Mouse (Mus musculus) T-helper 17 cell (primary cell): ENCODE results near the gene Fermt3.

Source experiments
- in situ Hi-C, 2 experiments: fragments of 300-600 bp; cut with MboI, MseI; formaldehyde crosslinking; loops; 1 replicate in 1 of 2; 2 replicates in 1 of 2; pipeline ENCODE4 v1.15.1; 2025; ENCODE audit warnings: high pct_unique_total_duplicates in 2 of 2

Fermt3 gene

DNA sequence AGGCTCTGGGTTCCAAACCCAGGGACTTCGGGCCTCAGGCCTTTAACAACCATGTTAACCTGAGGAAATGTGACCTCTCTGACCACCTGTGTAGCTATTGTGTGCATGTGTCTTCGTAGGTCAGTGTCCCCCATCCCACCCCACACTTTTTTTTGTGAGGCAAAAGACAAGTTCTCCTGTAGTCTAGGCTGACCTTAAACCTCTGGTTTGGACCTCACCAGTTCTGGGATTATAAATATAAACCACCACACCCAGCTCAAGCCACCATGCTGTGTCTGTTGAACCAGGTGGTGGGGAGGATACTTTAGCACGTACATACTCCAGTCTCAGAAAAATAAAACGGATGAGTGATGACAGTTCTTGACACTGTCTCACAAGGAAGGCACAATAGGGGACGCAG, 69.3 kb downstream of the Fermt3 start:
- in situ Hi-C loops = loop anchor here (5.0 to 10.0 kb wide), 2 partner anchors 263 to 545 kb away; no protein-coding TSS in a partner anchor

DNA sequence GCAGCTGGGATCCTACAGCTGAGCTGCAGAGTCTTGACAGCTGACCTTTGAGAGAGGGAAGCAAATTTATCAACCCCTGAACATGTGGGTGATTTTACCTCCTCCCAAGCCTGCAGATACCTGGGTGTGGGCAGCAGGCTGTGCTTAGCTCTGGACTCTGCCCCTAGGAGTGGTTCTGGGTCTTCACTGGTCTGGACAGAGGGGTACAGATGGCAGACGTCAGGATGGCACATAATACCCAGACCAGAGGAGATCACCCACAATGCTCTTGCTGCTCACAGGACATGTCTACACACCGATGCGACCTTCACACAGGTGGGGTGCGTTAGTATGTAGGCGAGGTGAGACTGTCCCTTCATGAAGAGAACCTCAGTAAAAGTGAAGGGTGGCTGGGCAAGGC, 69.7 kb downstream of the Fermt3 start:
- in situ Hi-C loops = loop anchor here in 1 of 2 experiments (5.0 kb wide), 1 partner anchor 262 kb away; no protein-coding TSS in a partner anchor
